Mouse (Mus musculus): Measurements from ENCODE around the gene Tctex1d2.

Tctex1d2 gene

GRCm38 (mm10) chr16:32472276-32473015, 52.9 kb downstream of the Tctex1d2 start:
- DNase-seq: peak; percentile 52

- no peak for DNase-seq
Measured at GRCm38 (mm10) chr16:32477315-32477714, 57.8 kb downstream of the Tctex1d2 start.

All from layer of hippocampus, adult 9-11 months (tissue).